Mouse (Mus musculus) forebrain, postnatal 0 days (tissue): ENCODE measurements around the gene Olfr998. TPM values are rescaled to one million over a fixed set of nuclear protein-coding genes. Genes with fewer than 3 reads are reported as not detected.
A peak's percentile ranks its signal among the peaks of the same experiment; 100 is the strongest.
"Not testable (repeated sequence)": the region's sequence is repeated elsewhere in the genome, so short reads cannot be mapped to it uniquely, and the experiment has no call there.

Experiments
- ATAC-seq: fragments of 200-750 bp; cut with Nextera tagmentation; 2 replicates; pipeline ENCODE4 v1.8.0; 2017; ENCODE audit warnings: mild to moderate bottlenecking, moderate library complexity
- DNase-seq: peaks from one replicate; pipeline ENCODE4 v3.0.0-alpha.2; 2015
- H3K27ac ChIP-seq: fragments of 300-500 bp; sonication (generic); 2 replicates; pipeline ENCODE4 v1.5.1; 2014; ENCODE audit warnings: low read depth, mild to moderate bottlenecking, antibody characterized with exemption, low read length, moderate library complexity, mixed read lengths
- H3K27me3 ChIP-seq: fragments of 300-500 bp; sonication (generic); 2 replicates; pipeline ENCODE4 v1.6.1; 2014; ENCODE audit warnings: mild to moderate bottlenecking, low read length, mixed read lengths; ENCODE audit not compliant: insufficient read depth
- H3K36me3 ChIP-seq: fragments of 300-500 bp; sonication (generic); 2 replicates; pipeline ENCODE4 v1.6.1; 2014; ENCODE audit warnings: mild to moderate bottlenecking, moderate library complexity; ENCODE audit not compliant: insufficient read depth
- H3K4me1 ChIP-seq: fragments of 300-500 bp; sonication (generic); 2 replicates; pipeline ENCODE4 v1.6.1; 2014; ENCODE audit warnings: antibody characterized with exemption; ENCODE audit not compliant: insufficient read depth
- H3K4me2 ChIP-seq: fragments of 300-500 bp; sonication (generic); 2 replicates; pipeline ENCODE4 v1.6.1; 2014; ENCODE audit warnings: low read depth, mild to moderate bottlenecking, moderate library complexity
- H3K4me3 ChIP-seq: fragments of 300-500 bp; sonication (generic); 2 replicates; pipeline ENCODE4 v1.5.1; 2014; ENCODE audit warnings: low read depth, low read length, mixed read lengths
- H3K9ac ChIP-seq: fragments of 300-500 bp; sonication (generic); 2 replicates; pipeline ENCODE4 v1.6.1; 2014; ENCODE audit warnings: mild to moderate bottlenecking
- H3K9me3 ChIP-seq: fragments of 300-500 bp; sonication (generic); 2 replicates; pipeline ENCODE4 v1.6.1; 2016; ENCODE audit warnings: low read length
- CTCF ChIP-seq: sonication (generic); IDR thresholded peaks from 2 replicates; pipeline ENCODE4 v1.5.1; 2016; ENCODE audit warnings: antibody characterized with exemption, control low read depth, low read depth
- WGBS: fragments of 180-500 bp; shearing (Covaris S2); extraction: QIAGEN DNeasy Blood & Tissue Kit; methylation state at CpG from one replicate; pipeline ENCODE4 v1.1.7; 2014; 5-methylcytosine and 5-hydroxymethylcytosine counted together
- polyA plus RNA-seq: library from polyadenylated mRNA; unstranded; fragments of >200 nt; fragmentation: Nextera tagmentation; extraction: Ambion mirVana; gene quantifications from 2 replicates; pipeline ENCODE4 v1.2.1, GENCODE M21; 2015
- total RNA-seq: library from RNA; depleted of rRNA; stranded (reverse); fragments of >200 nt; gene quantifications from 2 replicates; pipeline ENCODE4 v1.2.3, GENCODE M21; 2014; rRNA removed

Olfr998 gene
- total RNA-seq (not detected in 2 replicates), polyA plus RNA-seq (not detected in 2 replicates)

- H3K4me1 ChIP-seq, H3K36me3 ChIP-seq, H3K4me2 ChIP-seq, H3K27ac ChIP-seq, H3K9me3 ChIP-seq, H3K9ac ChIP-seq, DNase-seq, H3K27me3 ChIP-seq, ATAC-seq, H3K4me3 ChIP-seq: not testable (repeated sequence)
- 89% methylated on average over 2 of the region's 2 CpGs for WGBS
Measured at GRCm38 (mm10) chr2:85588648-85589047, at the start of gene Olfr998. Gene Olfr998 (plus strand): TSS chr2:85588948.

DNA sequence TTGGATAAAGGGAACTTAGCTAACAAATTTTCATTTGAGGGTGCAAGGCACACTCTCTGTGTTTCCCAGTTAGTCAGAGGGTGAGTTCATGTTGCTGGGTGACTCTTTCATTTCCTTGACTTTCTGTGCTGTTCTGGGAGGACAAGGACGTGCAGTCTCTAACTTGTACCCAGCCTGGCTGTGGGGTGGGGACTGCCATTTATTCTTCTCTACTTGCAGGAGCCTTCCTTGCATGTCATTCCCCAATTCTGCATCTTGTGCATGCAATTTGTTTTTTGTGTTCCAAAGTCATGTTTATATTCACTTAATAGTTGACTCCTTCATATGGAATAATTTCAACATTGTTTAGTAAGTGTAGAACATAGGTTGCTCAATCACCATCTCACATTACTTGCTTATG, 33.9 kb upstream of the Olfr998 start:
- TF ChIP-seq CTCF, result no peak
- 79% methylated on average over 1 of the region's 1 CpGs for WGBS

GRCm38 (mm10) chr2:85560226-85560625, 28.5 kb upstream of the Olfr998 start:
- Histone ChIP-seq H3K4me1 (no peaks in the 10 kb centered on the region), H3K9me3 (no peaks in the 10 kb centered on the region), H3K9ac (no peak overlapping the region), H3K27ac (no peak overlapping the region), H3K4me2 (no peak overlapping the region), H3K36me3 (no peaks in the 10 kb centered on the region), H3K27me3 (no peaks in the 10 kb centered on the region), H3K4me3 (no peak overlapping the region)
- no peak for TF ChIP-seq CTCF
- WGBS, result 67% methylated on average over 4 of the region's 4 CpGs
- ATAC-seq, result no peak
- DNase-seq, result peak; percentile 4

More for the DNA sequence above, 33.9 kb upstream of the Olfr998 start:
- Histone ChIP-seq H3K4me3 (no peak overlapping the region), H3K27me3 (no peaks in the 10 kb centered on the region), H3K4me1 (no peaks in the 10 kb centered on the region), H3K27ac (no peak overlapping the region), H3K4me2 (no peak overlapping the region), H3K36me3 (no peaks in the 10 kb centered on the region), H3K9ac (no peak overlapping the region), H3K9me3 (no peaks in the 10 kb centered on the region)
- DNase-seq (no peak), ATAC-seq (no peak)

DNA sequence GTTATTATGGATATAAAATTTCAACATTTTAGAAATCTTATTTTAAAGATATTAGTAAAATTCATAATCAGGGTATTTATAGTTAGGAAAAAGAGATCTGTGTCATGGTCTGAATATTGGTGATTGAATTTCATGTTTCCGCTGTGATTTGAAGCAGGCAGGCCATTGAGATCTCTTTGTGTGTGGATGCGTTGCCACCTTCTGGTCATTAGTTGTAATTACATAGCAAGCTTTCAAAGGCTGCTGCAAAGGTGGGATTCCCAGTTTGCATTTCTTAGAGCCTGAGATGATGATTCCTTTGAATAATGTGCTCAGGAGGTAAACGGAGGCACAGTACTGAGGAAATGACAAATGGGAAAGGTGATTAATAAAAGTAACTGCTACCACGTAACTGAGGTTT, 27.6 kb upstream of the Olfr998 start:
- no peak overlapping the region for H3K9ac ChIP-seq
- H3K36me3 ChIP-seq, result no peaks in the 10 kb centered on the region
- ATAC-seq, result peak; percentile 76; the same call in 1 of the 2 replicates
- H3K4me3 ChIP-seq, result no peak overlapping the region
- WGBS, result 23% methylated on average over 4 of the region's 4 CpGs
- no peaks in the 10 kb centered on the region for H3K9me3 ChIP-seq
- peak; percentile 93 for TF ChIP-seq CTCF
- H3K4me1 ChIP-seq, result no peaks in the 10 kb centered on the region
- no peak overlapping the region for H3K27ac ChIP-seq
- H3K4me2 ChIP-seq, result no peak overlapping the region
- peak; percentile 79 for DNase-seq
- H3K27me3 ChIP-seq, result no peaks in the 10 kb centered on the region

- H3K9me3 ChIP-seq, result no peaks in the 10 kb centered on the region
- no peaks in the 10 kb centered on the region for H3K27me3 ChIP-seq
- H3K4me2 ChIP-seq, result no peak within 1 kb of the TSS
- no peaks in the 10 kb centered on the region for H3K4me1 ChIP-seq
- H3K9ac ChIP-seq, result no peak within 1 kb of the TSS
- no peaks in the 10 kb centered on the region for H3K36me3 ChIP-seq
- no peak within 1 kb of the TSS for H3K27ac ChIP-seq
- DNase-seq (no peak), ATAC-seq (no peak)
- no peak for TF ChIP-seq CTCF
- H3K4me3 ChIP-seq, result no peak within 1 kb of the TSS
Measured at GRCm38 (mm10) chr2:85578915-85579314, 9.8 kb upstream of the Olfr998 start, which contains the start of gene Olfr996. Gene Olfr996 (plus strand): TSS chr2:85579215.

GRCm38 (mm10) chr2:85611803-85612202, 23.1 kb downstream of the Olfr998 start, which contains the start of gene Olfr1000:
Gene Olfr1000 (minus strand): TSS chr2:85611903.
- 81% methylated on average over 1 of the region's 1 CpGs for WGBS
- Histone ChIP-seq H3K27ac (no peak within 1 kb of the TSS), H3K36me3 (no peaks in the 10 kb centered on the region), H3K4me3 (no peak within 1 kb of the TSS), H3K9ac (no peak within 1 kb of the TSS), H3K9me3 (no peaks in the 10 kb centered on the region), H3K27me3 (no peaks in the 10 kb centered on the region), H3K4me2 (no peak within 1 kb of the TSS), H3K4me1 (no peaks in the 10 kb centered on the region)
- no peak for ATAC-seq
- no peak for TF ChIP-seq CTCF
- no peak for DNase-seq

Other genes with a start within 250 kb of the Olfr998 start
- not detected in 2 replicates for gene Olfr987, start 249.6 kb upstream of the Olfr998 start, total RNA-seq
- gene Olfr987, start 249.6 kb upstream of the Olfr998 start, polyA plus RNA-seq, result not detected in 2 replicates
- not detected in 2 replicates for gene Olfr988, start 225.7 kb upstream of the Olfr998 start, total RNA-seq
- not detected in 2 replicates for gene Olfr988, start 225.7 kb upstream of the Olfr998 start, polyA plus RNA-seq
- gene Olfr992, start 179.5 kb upstream of the Olfr998 start, total RNA-seq, result not detected in 2 replicates
- not detected in 2 replicates for gene Olfr992, start 179.5 kb upstream of the Olfr998 start, polyA plus RNA-seq
- not detected in 2 replicates for gene Olfr993, start 174.1 kb upstream of the Olfr998 start, total RNA-seq
- not detected in 2 replicates for gene Olfr993, start 174.1 kb upstream of the Olfr998 start, polyA plus RNA-seq
- gene Olfr994, start 152.5 kb upstream of the Olfr998 start, total RNA-seq, result not detected in 2 replicates
- not detected in 2 replicates for gene Olfr994, start 152.5 kb upstream of the Olfr998 start, polyA plus RNA-seq
- not detected in 2 replicates for gene Olfr995, start 145.3 kb upstream of the Olfr998 start, total RNA-seq
- gene Olfr995, start 145.3 kb upstream of the Olfr998 start, polyA plus RNA-seq, result not detected in 2 replicates
- gene 4833423E24Rik, start 69.9 kb upstream of the Olfr998 start, total RNA-seq, result 0.52 and 0.62 TPM in 2 replicates
- gene 4833423E24Rik, start 69.9 kb upstream of the Olfr998 start, polyA plus RNA-seq, result 0.16 and 0.39 TPM in 2 replicates
- gene Olfr996, start 9.7 kb upstream of the Olfr998 start, total RNA-seq, result not detected in 2 replicates
- not detected in 2 replicates for gene Olfr996, start 9.7 kb upstream of the Olfr998 start, polyA plus RNA-seq
- not detected in 2 replicates for gene Olfr1000, start 23.0 kb downstream of the Olfr998 start, total RNA-seq
- not detected in 2 replicates for gene Olfr1000, start 23.0 kb downstream of the Olfr998 start, polyA plus RNA-seq
- gene Olfr1002, start 61.8 kb downstream of the Olfr998 start, total RNA-seq, result not detected in 2 replicates
- gene Olfr1002, start 61.8 kb downstream of the Olfr998 start, polyA plus RNA-seq, result not detected in 2 replicates
- gene Olfr154, start 75.5 kb downstream of the Olfr998 start, total RNA-seq, result not detected in 2 replicates
- not detected in 2 replicates for gene Olfr154, start 75.5 kb downstream of the Olfr998 start, polyA plus RNA-seq
- gene Olfr1006, start 89.8 kb downstream of the Olfr998 start, total RNA-seq, result not detected in 2 replicates
- not detected in 2 replicates for gene Olfr1006, start 89.8 kb downstream of the Olfr998 start, polyA plus RNA-seq
- gene Olfr1008, start 100.5 kb downstream of the Olfr998 start, total RNA-seq, result not detected in 2 replicates
- not detected in 2 replicates for gene Olfr1008, start 100.5 kb downstream of the Olfr998 start, polyA plus RNA-seq
- not detected in 2 replicates for gene Olfr1009, start 126.5 kb downstream of the Olfr998 start, total RNA-seq
- not detected in 2 replicates for gene Olfr1009, start 126.5 kb downstream of the Olfr998 start, polyA plus RNA-seq
- not detected in 2 replicates for gene Olfr1012, start 173.8 kb downstream of the Olfr998 start, total RNA-seq
- not detected in 2 replicates for gene Olfr1012, start 173.8 kb downstream of the Olfr998 start, polyA plus RNA-seq
- gene Olfr1013, start 178.2 kb downstream of the Olfr998 start, total RNA-seq, result not detected in 2 replicates
- not detected in 2 replicates for gene Olfr1013, start 178.2 kb downstream of the Olfr998 start, polyA plus RNA-seq
- not detected in 2 replicates for gene Olfr1014, start 183.8 kb downstream of the Olfr998 start, total RNA-seq
- gene Olfr1014, start 183.8 kb downstream of the Olfr998 start, polyA plus RNA-seq, result not detected in 2 replicates
- gene Olfr1015, start 193.1 kb downstream of the Olfr998 start, total RNA-seq, result 0.08 TPM in 1 of 2 replicates, not detected in the other
- not detected in 2 replicates for gene Olfr1015, start 193.1 kb downstream of the Olfr998 start, polyA plus RNA-seq
- gene Olfr1016, start 213.6 kb downstream of the Olfr998 start, total RNA-seq, result not detected in 2 replicates
- not detected in 2 replicates for gene Olfr1016, start 213.6 kb downstream of the Olfr998 start, polyA plus RNA-seq
- gene Olfr1018, start 229.5 kb downstream of the Olfr998 start, total RNA-seq, result not detected in 2 replicates
- not detected in 2 replicates for gene Olfr1018, start 229.5 kb downstream of the Olfr998 start, polyA plus RNA-seq